Comparison of ENCODE assay signal across 8 mouse cellular contexts in genomic region chr1:164460921-164461697, GRCm38 (mm10). TPM values are rescaled to one million over a fixed set of nuclear protein-coding genes. Genes with fewer than 3 reads are reported as not detected.
DNase-seq lines count a peak whose midpoint lies in the region; ATAC-seq and TF ChIP-seq lines count a peak whose summit lies in the region.

No protein-coding gene starts in this region.

- H3K27me3 ChIP-seq in heart, postnatal 0 days (ENCODE audit: control insufficient read depth, insufficient read depth, low read length), result no peaks in the 10 kb centered on the region
- H3K27me3 ChIP-seq in kidney, adult 2 months (replicated peaks; ENCODE audit: control insufficient read depth, insufficient read depth, low read length), result no peaks in the 10 kb centered on the region
- no peaks in the 10 kb centered on the region for H3K27me3 ChIP-seq in midbrain, embryonic 15.5 days (replicated peaks)
- peaks cover 67% of the 10 kb centered on the region for H3K27me3 ChIP-seq in embryonic facial prominence, embryonic 10.5 days (replicated peaks; ENCODE audit: low read depth, poor library complexity, severe bottlenecking)

- H3K27ac ChIP-seq in layer of hippocampus, adult 2 months, result peak overlapping the region; percentile 88
- peak overlapping the region; percentile 82 for H3K27ac ChIP-seq in heart, postnatal 0 days (ENCODE audit: low read depth)
- peak overlapping the region; percentile 99 for H3K27ac ChIP-seq in kidney, adult 2 months (ENCODE audit: insufficient read depth, low read depth, low read length)
- H3K27ac ChIP-seq in midbrain, embryonic 15.5 days, result no peak overlapping the region
- H3K27ac ChIP-seq in embryonic facial prominence, embryonic 10.5 days (replicated peaks), result no peak overlapping the region

- peak overlapping the region; percentile 48 for H3K4me2 ChIP-seq in heart, postnatal 0 days (ENCODE audit: low read depth, low read length)
- H3K4me2 ChIP-seq in midbrain, embryonic 15.5 days, result peak overlapping the region; percentile 32; the same call in 1 of the 2 replicates

- DNase-seq in layer of hippocampus, adult 2 months (ENCODE audit: low spot score in 2 of 2), result peak in 1 of 2 experiments; percentile 13
- no peak for DNase-seq in layer of hippocampus, adult 8-10 months (ENCODE audit: low spot score in 2 of 2)
- peak; percentile 20 for DNase-seq in heart, postnatal 0 days (ENCODE audit: low spot score)
- DNase-seq in kidney, adult 2 months, result peak; percentile 95
- DNase-seq in right cerebral cortex, adult 18-20 months, result no peak
- no peak for DNase-seq in embryonic facial prominence, embryonic 10.5 days (ENCODE audit: low spot score)

- peak; percentile 50 for TF ChIP-seq POLR2A in kidney, adult 2 months (IDR thresholded peaks at IDR 0.05; ENCODE audit: low read depth, low read length)

- no peak for ATAC-seq in heart, postnatal 0 days (ENCODE audit: insufficient read depth, low read depth)
- no peak for ATAC-seq in midbrain, embryonic 15.5 days (replicated peaks)
- no peak for ATAC-seq in megakaryocyte, adult 5-6 weeks (ENCODE audit: poor library complexity, severe bottlenecking)

- peak overlapping the region; percentile 46 for H3K4me3 ChIP-seq in layer of hippocampus, adult 2 months
- H3K4me3 ChIP-seq in heart, postnatal 0 days (ENCODE audit: low read depth, low read length), result 0 out of 2 replicates have a peak overlapping the region, but pooled peaks have one; percentile 12
- H3K4me3 ChIP-seq in kidney, adult 2 months (ENCODE audit: insufficient read depth, low read depth, low read length), result peak overlapping the region; percentile 32; the same call in 1 of the 2 replicates
- H3K4me3 ChIP-seq in midbrain, embryonic 15.5 days, result no peak overlapping the region
- no peak overlapping the region for H3K4me3 ChIP-seq in embryonic facial prominence, embryonic 10.5 days

- 58% methylated on average over 13 of the region's 13 CpGs for WGBS in heart, postnatal 0 days
- 24% methylated on average over 13 of the region's 13 CpGs for WGBS in kidney, adult 2 months
- WGBS in midbrain, embryonic 15.5 days, result 78% methylated on average over 13 of the region's 13 CpGs
- WGBS in embryonic facial prominence, embryonic 10.5 days, result 78% methylated on average over 13 of the region's 13 CpGs

- peaks cover 4% of the 10 kb centered on the region for H3K4me1 ChIP-seq in heart, postnatal 0 days (ENCODE audit: control insufficient read depth, insufficient read depth)
- H3K4me1 ChIP-seq in kidney, adult 2 months (ENCODE audit: control insufficient read depth, insufficient read depth, low read length), result no peaks in the 10 kb centered on the region; the same call in 1 of the 2 replicates
- H3K4me1 ChIP-seq in midbrain, embryonic 15.5 days, result peaks cover 33% of the 10 kb centered on the region
- H3K4me1 ChIP-seq in embryonic facial prominence, embryonic 10.5 days, result peaks cover 26% of the 10 kb centered on the region

- H3K9ac ChIP-seq in heart, postnatal 0 days (replicated peaks; ENCODE audit: low read depth, low read length), result 0 out of 2 replicates have a peak overlapping the region, but pooled peaks have one; percentile 14
- peak overlapping the region; percentile 12; the same call in 1 of the 2 replicates for H3K9ac ChIP-seq in midbrain, embryonic 15.5 days

- H3K9me3 ChIP-seq in heart, postnatal 0 days (replicated peaks; ENCODE audit: control insufficient read depth, low read length), result no peaks in the 10 kb centered on the region
- H3K9me3 ChIP-seq in midbrain, embryonic 15.5 days, result no peaks in the 10 kb centered on the region
- H3K9me3 ChIP-seq in embryonic facial prominence, embryonic 10.5 days, result no peaks in the 10 kb centered on the region

- TF ChIP-seq CTCF in layer of hippocampus, adult 2 months (conservative IDR thresholded peaks at IDR 0.05), result no peak
- TF ChIP-seq CTCF in heart, postnatal 0 days (IDR thresholded peaks at IDR 0.05; ENCODE audit: low read depth), result no peak
- no peak for TF ChIP-seq CTCF in kidney, adult 2 months (conservative IDR thresholded peaks at IDR 0.05; ENCODE audit: insufficient read depth, insufficient read length, low read depth, low read length)

- H3K36me3 ChIP-seq in heart, postnatal 0 days (replicated peaks; ENCODE audit: control insufficient read depth, insufficient read depth, low read length), result no peaks in the 10 kb centered on the region
- peaks cover 5% of the 10 kb centered on the region; the same call in 1 of the 2 replicates for H3K36me3 ChIP-seq in kidney, adult 2 months (ENCODE audit: control insufficient read depth, insufficient read depth, low read length)
- no peaks in the 10 kb centered on the region for H3K36me3 ChIP-seq in midbrain, embryonic 15.5 days (replicated peaks)
- H3K36me3 ChIP-seq in embryonic facial prominence, embryonic 10.5 days (replicated peaks), result no peaks in the 10 kb centered on the region

- no peak for TF ChIP-seq EP300 in heart, postnatal 0 days (IDR thresholded peaks at IDR 0.05; ENCODE audit: low read depth)

RNA-seq across cellular contexts. Expression of gene Atp1b1, which starts 3.0 kb away (rescaled TPM):
- 1,000 to 10,000 TPM; 1,930 to 2,057 TPM for total RNA-seq in layer of hippocampus, adult 2 months (2021)
- 1,000 to 10,000 TPM; 1,927 to 2,142 (median 1,996) TPM for total RNA-seq in layer of hippocampus, adult 8-10 months (2022)
- 149 and 175 TPM in 2 replicates for total RNA-seq in heart, postnatal 0 days (2014; rRNA removed; ENCODE audit: low replicate concordance)
- polyA plus RNA-seq in heart, postnatal 0 days (2015; fragmentation: Nextera tagmentation; extraction: Ambion mirVana), result 308 TPM in 2 replicates
- 945 and 1,094 TPM in 2 replicates for polyA plus RNA-seq in kidney, adult 2 months (2012; rRNA removed)
- polyA plus RNA-seq in midbrain, embryonic 15.5 days (2015; fragmentation: Nextera tagmentation; extraction: Ambion mirVana), result 210 and 216 TPM in 2 replicates
- 9.8 and 12.9 TPM in 2 replicates for total RNA-seq in megakaryocyte, adult 5-6 weeks (2015)
- total RNA-seq in megakaryocyte, adult 5-6 weeks (2017), result 7.7 and 9.9 TPM in 2 replicates
- 6.9 and 7.4 TPM in 2 replicates for polyA plus RNA-seq in embryonic facial prominence, embryonic 10.5 days (2016; fragmentation: Nextera tagmentation; extraction: Ambion mirVana)

Comparison
In these comparisons a context has a peak if more than half of its experiments do, and no peak if none do; other contexts are left out.
1. DNase-seq: peak in heart, postnatal 0 days (single experiment) and kidney, adult 2 months (single experiment); none in layer of hippocampus, adult 8-10 months (0 of 2), right cerebral cortex, adult 18-20 months (single experiment) and embryonic facial prominence, embryonic 10.5 days (single experiment).
2. H3K27ac ChIP-seq: peak in layer of hippocampus, adult 2 months (single experiment), heart, postnatal 0 days (single experiment) and kidney, adult 2 months (single experiment); none in midbrain, embryonic 15.5 days (single experiment) and embryonic facial prominence, embryonic 10.5 days (single experiment).
3. H3K4me3 ChIP-seq: peak in layer of hippocampus, adult 2 months (single experiment), heart, postnatal 0 days (single experiment) and kidney, adult 2 months (single experiment); none in midbrain, embryonic 15.5 days (single experiment) and embryonic facial prominence, embryonic 10.5 days (single experiment).
4. RNA of gene Atp1b1, which starts 3.0 kb away (total RNA-seq): 1,930 to 2,057 TPM in layer of hippocampus, adult 2 months, 1,927 to 2,142 TPM in layer of hippocampus, adult 8-10 months and 149 to 175 TPM in heart, postnatal 0 days; 7.7 to 12.9 TPM in megakaryocyte, adult 5-6 weeks; every median in the first group is over 10 times any median in the second.